Mouse (Mus musculus) MEL (cell line): Measurements from ENCODE around the gene Jag2. TPM values are rescaled to one million over a fixed set of nuclear protein-coding genes. Genes with fewer than 3 reads are reported as not detected.

Experiments
- DNase-seq: peaks from one replicate; pipeline ENCODE4 v3.0.0; 2011; ENCODE audit warnings: low read depth, low spot score
- H3K27ac ChIP-seq: 2 replicates; pipeline ENCODE4 v1.5.1; 2012; ENCODE audit warnings: low read depth, mild to moderate bottlenecking, control low read depth, low read length, moderate library complexity; ENCODE audit not compliant: control insufficient read depth
- H3K27me3 ChIP-seq, 2 experiments: fragments of 150-350 bp in 1 of 2; sonication (generic) in 1 of 2; 2 replicates each; pipeline ENCODE4 v1.6.1; 2012; ENCODE audit warnings: low read length in 2 of 2, mild to moderate bottlenecking in 2 of 2, improper control_type of control experiment in 1 of 2, moderate library complexity in 1 of 2; ENCODE audit not compliant: insufficient read depth in 2 of 2, control insufficient read depth in 1 of 2
- H3K36me3 ChIP-seq, 2 experiments: 2 replicates each; pipeline ENCODE4 v1.6.1; 2012 to 2014; ENCODE audit warnings: low read length in 2 of 2, improper control_type of control experiment in 1 of 2, inconsistent platforms in 1 of 2, mild to moderate bottlenecking in 1 of 2; ENCODE audit not compliant: insufficient read depth in 2 of 2, control insufficient read depth in 1 of 2
- H3K4me1 ChIP-seq, 2 experiments: fragments of 150-350 bp in 1 of 2; sonication (generic) in 1 of 2; 2 replicates each; pipeline ENCODE4 v1.6.1; 2012; ENCODE audit warnings: low read length in 2 of 2, improper control_type of control experiment in 1 of 2, mild to moderate bottlenecking in 1 of 2; ENCODE audit not compliant: insufficient read depth in 2 of 2, control insufficient read depth in 1 of 2
- H3K4me3 ChIP-seq, 2 experiments: fragments of 150-350 bp in 1 of 2; sonication (generic) in 1 of 2; 2 replicates each; pipeline ENCODE4 v1.5.1; 2012; ENCODE audit warnings: low read depth in 2 of 2, low read length in 2 of 2, mild to moderate bottlenecking in 2 of 2, moderate library complexity in 2 of 2, control low read depth in 1 of 2, improper control_type of control experiment in 1 of 2; ENCODE audit not compliant: control insufficient read depth in 1 of 2, insufficient read depth in 1 of 2
- H3K79me2 ChIP-seq: 2 replicates; pipeline ENCODE4 v1.6.1; 2012; ENCODE audit warnings: mild to moderate bottlenecking, low read length, moderate library complexity; ENCODE audit not compliant: control insufficient read depth, poor library complexity, insufficient read depth
- H3K9ac ChIP-seq: 2 replicates; pipeline ENCODE4 v1.6.1; 2012; ENCODE audit warnings: low read depth, mild to moderate bottlenecking, control low read depth, low read length, moderate library complexity; ENCODE audit not compliant: control insufficient read depth, poor library complexity, severe bottlenecking
- H3K9me3 ChIP-seq: fragments of 150-350 bp; sonication (generic); replicated peaks from 2 replicates; pipeline ENCODE4 v1.6.1; 2012; ENCODE audit warnings: mild to moderate bottlenecking, low read length, improper control_type of control experiment, moderate library complexity; ENCODE audit not compliant: insufficient read depth
- BHLHE40 ChIP-seq: IDR thresholded peaks from 2 replicates; pipeline ENCODE4 v1.6.1; 2012; ENCODE audit warnings: low read depth, mild to moderate bottlenecking, inconsistent platforms, low read length, improper control_type of control experiment, borderline replicate concordance
- CTCF ChIP-seq, 3 experiments: IDR thresholded peaks in 2 of 3; conservative IDR thresholded peaks in 1 of 3; 2 replicates each; pipeline ENCODE4 v1.5.1; 2011 to 2012; ENCODE audit warnings: low read length in 3 of 3, low read depth in 2 of 3, mild to moderate bottlenecking in 2 of 3, improper control_type of control experiment in 1 of 3, inconsistent platforms in 1 of 3, mixed read lengths in 1 of 3, moderate library complexity in 1 of 3; ENCODE audit not compliant: control insufficient read depth in 1 of 3, insufficient read depth in 1 of 3, poor library complexity in 1 of 3, severe bottlenecking in 1 of 3
- E2F4 ChIP-seq: IDR thresholded peaks from 2 replicates; pipeline ENCODE4 v1.6.1; 2011; ENCODE audit warnings: low read depth, low read length, improper control_type of control experiment, borderline replicate concordance
- ELF1 ChIP-seq: IDR thresholded peaks from 2 replicates; pipeline ENCODE4 v1.6.1; 2014; ENCODE audit warnings: low read depth, mild to moderate bottlenecking, inconsistent platforms, low read length, improper control_type of control experiment, moderate library complexity
- GABPA ChIP-seq: IDR thresholded peaks from 2 replicates; pipeline ENCODE4 v1.6.1; 2012; ENCODE audit warnings: low read depth, mild to moderate bottlenecking, inconsistent platforms, low read length, improper control_type of control experiment, moderate library complexity
- HCFC1 ChIP-seq: IDR thresholded peaks from 2 replicates; pipeline ENCODE4 v1.6.1; 2012; ENCODE audit warnings: low read depth, mild to moderate bottlenecking, inconsistent platforms, low read length, improper control_type of control experiment, moderate library complexity
- JUND ChIP-seq: IDR thresholded peaks from 2 replicates; pipeline ENCODE4 v1.6.1; 2011; ENCODE audit warnings: low read depth, mild to moderate bottlenecking, improper control_type of control experiment, low read length
- KAT2A ChIP-seq: conservative IDR thresholded peaks from 2 replicates; pipeline ENCODE4 v1.6.1; 2012; ENCODE audit warnings: low read depth, low read length, improper control_type of control experiment, inconsistent platforms
- MAFK ChIP-seq: IDR thresholded peaks from 2 replicates; pipeline ENCODE4 v1.6.1; 2011; ENCODE audit warnings: low read depth, mild to moderate bottlenecking, low read length, improper control_type of control experiment, borderline replicate concordance
- MAX ChIP-seq: IDR thresholded peaks from 2 replicates; pipeline ENCODE4 v1.6.1; 2011; ENCODE audit warnings: low read length, improper control_type of control experiment
- MAZ ChIP-seq: IDR thresholded peaks from 2 replicates; pipeline ENCODE4 v1.6.1; 2012; ENCODE audit warnings: low read depth, mild to moderate bottlenecking, inconsistent platforms, low read length, improper control_type of control experiment
- MXI1 ChIP-seq: IDR thresholded peaks from 2 replicates; pipeline ENCODE4 v1.6.1; 2011; ENCODE audit warnings: mild to moderate bottlenecking, low read depth, low read length, improper control_type of control experiment
- NRF1 ChIP-seq: IDR thresholded peaks from 2 replicates; pipeline ENCODE4 v1.6.1; 2014; ENCODE audit warnings: low read depth, mild to moderate bottlenecking, inconsistent platforms, low read length, improper control_type of control experiment, moderate library complexity; ENCODE audit not compliant: poor library complexity, insufficient read depth, severe bottlenecking
- POLR2A ChIP-seq, 2 experiments: IDR thresholded peaks; 2 replicates each; pipeline ENCODE4 v1.6.1; 2011 to 2012; ENCODE audit warnings: low read length in 2 of 2, mild to moderate bottlenecking in 2 of 2, control low read depth in 1 of 2, improper control_type of control experiment in 1 of 2, low read depth in 1 of 2, moderate library complexity in 1 of 2; ENCODE audit not compliant: control insufficient read depth in 1 of 2, insufficient read depth in 1 of 2, poor library complexity in 1 of 2
- POLR2AphosphoS2 ChIP-seq: IDR thresholded peaks from 2 replicates; pipeline ENCODE4 v1.6.1; 2011; ENCODE audit warnings: low read length, improper control_type of control experiment
- POLR2AphosphoS5 ChIP-seq: IDR thresholded peaks from 2 replicates; pipeline ENCODE4 v1.6.1; 2012; ENCODE audit warnings: low read depth, borderline replicate concordance, mild to moderate bottlenecking, inconsistent platforms, low read length, moderate library complexity, mixed read lengths
- SIN3A ChIP-seq: IDR thresholded peaks from 2 replicates; pipeline ENCODE4 v1.6.1; 2012; ENCODE audit warnings: low read length, improper control_type of control experiment, inconsistent platforms
- TBP ChIP-seq: IDR thresholded peaks from 2 replicates; pipeline ENCODE4 v1.8.0; 2011; ENCODE audit warnings: low read depth, low read length, improper control_type of control experiment
- USF1 ChIP-seq: IDR thresholded peaks from 2 replicates; pipeline ENCODE4 v1.6.1; 2014; ENCODE audit warnings: low read depth, mild to moderate bottlenecking, inconsistent platforms, low read length, improper control_type of control experiment, moderate library complexity
- ZKSCAN1 ChIP-seq: IDR thresholded peaks from 2 replicates; pipeline ENCODE4 v1.6.1; 2012; ENCODE audit warnings: low read depth, mild to moderate bottlenecking, inconsistent platforms, low read length, improper control_type of control experiment, moderate library complexity
- ZMIZ1 ChIP-seq: IDR thresholded peaks from 2 replicates; pipeline ENCODE4 v1.6.1; 2012; ENCODE audit warnings: low read depth, mild to moderate bottlenecking, inconsistent platforms, low read length, improper control_type of control experiment, moderate library complexity
- polyA plus RNA-seq, 2 experiments: library from polyadenylated mRNA; stranded (reverse) in 1 of 2; unstranded in 1 of 2; fragments of >175 nt in 1 of 2; fragments of >200 nt in 1 of 2; gene quantifications; 2 replicates each; pipeline versions ENCODE4 v1.2.1 to v1.2.4; 2012; ENCODE audit warnings: low replicate concordance in 2 of 2, low read depth in 1 of 2; ENCODE audit not compliant: insufficient read length in 2 of 2, insufficient read depth in 1 of 2, missing spikeins in 1 of 2
- total RNA-seq: library from RNA; depleted of rRNA; stranded (reverse); fragments of 300-350 nt; gene quantifications from 2 replicates; pipeline ENCODE4 v1.2.3, GENCODE M21; 2012

The Jag2 gene
- total and polyA plus RNA-seq, 3 experiments = 1.0 to 3.9 TPM; not detected in 1

- Histone ChIP-seq H3K27ac (no peak overlapping the region), H3K79me2 (no peaks in the 10 kb centered on the region), H3K9me3 (no peaks in the 10 kb centered on the region), H3K36me3 (peaks cover 0 to 41% of the 10 kb centered on the region in 2 experiments; a peak in 2 of 4 replicates), H3K4me3 (no peak overlapping the region), H3K9ac (no peak overlapping the region), H3K4me1 (no peaks in the 10 kb centered on the region), H3K27me3 (no peaks in the 10 kb centered on the region)
- DNase-seq = no peak
- TF ChIP-seq MAFK (no peak), KAT2A (no peak), CTCF (IDR thresholded peaks at IDR 0.05 in 2 of 3, conservative IDR thresholded peaks at IDR 0.05 in 1 of 3; ENCODE audit: control insufficient read depth in 1 of 3, insufficient read depth in 1 of 3, low read depth in 2 of 3, low read length in 3 of 3, poor library complexity in 1 of 3, severe bottlenecking in 1 of 3) (no peak), E2F4 (no peak), ELF1 (no peak), TBP (no peak), USF1 (no peak), NRF1 (no peak), GABPA (no peak), ZMIZ1 (no peak), JUND (no peak), SIN3A (no peak), POLR2AphosphoS5 (no peak), BHLHE40 (no peak), MAZ (no peak), MAX (no peak), MXI1 (no peak), POLR2AphosphoS2 (no peak)
Observed at GRCm38 (mm10) chr12:112961872-112962271, 32.3 kb upstream of the Jag2 start.

- no peaks in the 10 kb centered on the region for H3K27me3 ChIP-seq
- H3K9me3 ChIP-seq = no peaks in the 10 kb centered on the region
- no peak for DNase-seq
- H3K36me3 ChIP-seq = peaks cover 0 to 36% of the 10 kb centered on the region in 2 experiments; a peak in 2 of 4 replicates
- no peaks in the 10 kb centered on the region for H3K79me2 ChIP-seq
- no peak overlapping the region for H3K27ac ChIP-seq
- no peaks in the 10 kb centered on the region for H3K4me1 ChIP-seq
- no peak overlapping the region for H3K4me3 ChIP-seq
- TF ChIP-seq ZKSCAN1 (no peak), POLR2A (IDR thresholded peaks at IDR 0.05; ENCODE audit: control insufficient read depth in 1 of 2, insufficient read depth in 1 of 2, low read depth in 1 of 2, low read length in 2 of 2, poor library complexity in 1 of 2) (peak in 1 of 2 experiments; percentile 30; a peak in 1 of 4 replicates), HCFC1 (no peak)
- no peak overlapping the region for H3K9ac ChIP-seq
Observed at GRCm38 (mm10) chr12:112961428-112961827, 31.9 kb upstream of the Jag2 start.
